Mouse (Mus musculus) neural tube, embryonic 11.5 days (tissue): Measurements from ENCODE around the gene Trove2. TPM values are rescaled to one million over a fixed set of nuclear protein-coding genes. Genes with fewer than 3 reads are reported as not detected.

Experiments used
- ATAC-seq: fragments of 200-750 bp; cut with Nextera tagmentation; 2 replicates; pipeline ENCODE4 v1.8.0; 2017; ENCODE audit warnings: moderate number of reproducible peaks, mild to moderate bottlenecking, moderate TSS enrichment, moderate library complexity; ENCODE audit not compliant: insufficient read depth, low FRiP score, low TSS enrichment
- DNase-seq: peaks from one replicate; pipeline ENCODE4 v3.0.0-alpha.2; 2015; ENCODE audit warnings: low spot score
- H3K27ac ChIP-seq: fragments of 300-500 bp; sonication (generic); 2 replicates; pipeline ENCODE4 v1.5.1; 2014; ENCODE audit warnings: low read depth, mild to moderate bottlenecking, low read length
- H3K27me3 ChIP-seq: fragments of 300-500 bp; sonication (generic); 2 replicates; pipeline ENCODE4 v1.6.1; 2014; ENCODE audit warnings: mild to moderate bottlenecking, low read length, mixed read lengths; ENCODE audit not compliant: control insufficient read depth, insufficient read depth
- H3K36me3 ChIP-seq: fragments of 300-500 bp; sonication (generic); 2 replicates; pipeline ENCODE4 v1.6.1; 2014; ENCODE audit warnings: mild to moderate bottlenecking, low read length, moderate library complexity, mixed read lengths; ENCODE audit not compliant: control insufficient read depth, insufficient read depth
- H3K4me1 ChIP-seq: fragments of 300-500 bp; sonication (generic); 2 replicates; pipeline ENCODE4 v1.6.1; 2014; ENCODE audit warnings: low read length, mixed read lengths; ENCODE audit not compliant: control insufficient read depth, insufficient read depth
- H3K4me2 ChIP-seq: fragments of 300-500 bp; sonication (generic); 2 replicates; pipeline ENCODE4 v1.6.1; 2014; ENCODE audit warnings: low read depth, mild to moderate bottlenecking, moderate library complexity
- H3K4me3 ChIP-seq: fragments of 300-500 bp; sonication (generic); 2 replicates; pipeline ENCODE4 v1.5.1; 2014; ENCODE audit warnings: low read depth, low read length
- H3K9ac ChIP-seq: fragments of 300-500 bp; sonication (generic); 2 replicates; pipeline ENCODE4 v1.6.1; 2014; ENCODE audit warnings: mild to moderate bottlenecking, low read length
- H3K9me3 ChIP-seq: fragments of 300-500 bp; sonication (generic); 2 replicates; pipeline ENCODE4 v1.6.1; 2016; ENCODE audit warnings: low read length; ENCODE audit not compliant: control insufficient read depth
- WGBS: fragments of 180-500 bp; shearing (Covaris S2); extraction: QIAGEN DNeasy Blood & Tissue Kit; methylation state at CpG from one replicate; pipeline ENCODE4 v1.1.7; 2014; 5-methylcytosine and 5-hydroxymethylcytosine counted together
- polyA plus RNA-seq: library from polyadenylated mRNA; unstranded; fragments of >200 nt; fragmentation: Nextera tagmentation; extraction: Ambion mirVana; gene quantifications from 2 replicates; pipeline ENCODE4 v1.2.1, GENCODE M21; 2014

The Trove2 gene
- polyA plus RNA-seq, 1 experiment from 2014 or later: 37.6 TPM

DNA sequence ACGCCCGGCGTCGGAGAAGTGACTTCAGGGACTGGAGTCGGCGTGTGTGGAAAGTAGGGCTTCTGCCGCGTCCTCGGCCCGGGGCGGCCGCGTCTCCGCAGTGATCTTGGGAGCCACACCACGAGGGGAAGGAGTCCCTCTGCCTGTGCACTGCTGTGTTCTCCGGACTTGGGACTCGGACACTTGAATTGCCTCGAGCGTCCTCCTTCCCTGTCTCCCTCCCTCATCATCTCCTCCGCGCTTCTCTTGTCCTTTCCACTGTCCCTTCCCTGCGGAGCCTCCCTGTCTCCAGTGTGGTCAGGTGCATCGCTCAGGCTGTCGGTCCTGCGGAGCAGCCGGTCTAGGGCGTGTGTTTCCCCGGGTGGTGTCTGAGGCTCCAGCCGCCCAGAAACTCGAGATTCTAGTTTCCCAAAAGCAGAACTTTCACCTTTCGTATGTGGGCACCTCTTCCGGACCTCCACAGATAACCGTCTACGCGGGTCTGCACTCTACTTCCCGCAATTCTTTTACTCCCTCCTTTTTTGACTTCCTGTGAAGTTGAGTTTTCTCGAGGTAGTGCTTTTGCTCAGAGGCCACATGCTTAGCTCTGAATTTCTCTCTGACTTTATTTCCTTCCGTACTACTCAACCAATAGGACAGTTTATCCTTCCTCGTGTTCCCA lies 820 bp upstream of the Trove2 start:
- Histone ChIP-seq H3K36me3 (no peaks in the 10 kb centered on the region), H3K4me2 (peak overlapping the region; percentile 90), H3K4me1 (peaks cover 5% of the 10 kb centered on the region; the same call in 1 of the 2 replicates), H3K9me3 (no peaks in the 10 kb centered on the region), H3K27me3 (no peaks in the 10 kb centered on the region), H3K27ac (peak overlapping the region; percentile 67), H3K9ac (peak overlapping the region; percentile 83), H3K4me3 (peak overlapping the region; percentile 86)
- under 1% methylated on average over 39 of the region's 39 CpGs for WGBS
- ATAC-seq (peak; percentile 49), DNase-seq (no peak)

DNA sequence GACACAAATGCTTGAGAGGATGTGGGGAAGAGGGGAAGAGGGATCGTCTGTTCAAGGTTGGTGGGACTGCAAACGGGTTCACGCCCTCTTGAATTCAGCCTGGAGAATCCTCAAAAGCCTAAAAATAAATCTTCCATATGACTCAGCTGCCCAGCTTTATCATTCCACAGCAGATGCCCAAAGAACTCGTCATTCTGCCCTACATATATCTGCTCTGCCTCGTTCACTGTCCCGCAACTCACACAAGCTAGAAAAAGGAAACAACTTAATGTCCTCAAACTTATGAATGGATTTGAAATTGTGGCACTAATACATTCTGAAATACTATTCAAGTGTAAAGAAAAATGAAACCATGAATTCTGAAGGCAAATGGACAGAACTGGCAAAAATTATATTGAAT lies 3.0 kb downstream of the Trove2 start:
- H3K36me3 ChIP-seq: no peaks in the 10 kb centered on the region
- H3K4me2 ChIP-seq: no peak overlapping the region
- H3K27ac ChIP-seq: no peak overlapping the region
- H3K9me3 ChIP-seq: no peaks in the 10 kb centered on the region
- ATAC-seq (no peak), DNase-seq (no peak)
- H3K27me3 ChIP-seq: no peaks in the 10 kb centered on the region
- H3K9ac ChIP-seq: no peak overlapping the region
- H3K4me1 ChIP-seq: peaks cover 5% of the 10 kb centered on the region; the same call in 1 of the 2 replicates
- H3K4me3 ChIP-seq: no peak overlapping the region
- 79% methylated on average over 6 of the region's 6 CpGs for WGBS

GRCm38 (mm10) chr1:143773082-143773481 lies 3.8 kb downstream of the Trove2 start:
- Histone ChIP-seq H3K27ac (no peak overlapping the region), H3K27me3 (no peaks in the 10 kb centered on the region), H3K4me3 (no peak overlapping the region), H3K36me3 (no peaks in the 10 kb centered on the region), H3K9ac (no peak overlapping the region), H3K4me1 (no peaks in the 10 kb centered on the region), H3K4me2 (no peak overlapping the region), H3K9me3 (no peaks in the 10 kb centered on the region)
- WGBS: 85% methylated on average over 7 of the region's 7 CpGs
- ATAC-seq (no peak), DNase-seq (no peak)

GRCm38 (mm10) chr1:143770444-143771109 lies 6.3 kb downstream of the Trove2 start:
- Histone ChIP-seq H3K4me2 (no peak overlapping the region), H3K27me3 (no peaks in the 10 kb centered on the region), H3K9ac (no peak overlapping the region), H3K27ac (no peak overlapping the region), H3K36me3 (no peaks in the 10 kb centered on the region), H3K4me3 (no peak overlapping the region), H3K4me1 (no peaks in the 10 kb centered on the region), H3K9me3 (no peaks in the 10 kb centered on the region)
- ATAC-seq (no peak), DNase-seq (no peak)
- WGBS: 72% methylated on average over 20 of the region's 20 CpGs

DNA sequence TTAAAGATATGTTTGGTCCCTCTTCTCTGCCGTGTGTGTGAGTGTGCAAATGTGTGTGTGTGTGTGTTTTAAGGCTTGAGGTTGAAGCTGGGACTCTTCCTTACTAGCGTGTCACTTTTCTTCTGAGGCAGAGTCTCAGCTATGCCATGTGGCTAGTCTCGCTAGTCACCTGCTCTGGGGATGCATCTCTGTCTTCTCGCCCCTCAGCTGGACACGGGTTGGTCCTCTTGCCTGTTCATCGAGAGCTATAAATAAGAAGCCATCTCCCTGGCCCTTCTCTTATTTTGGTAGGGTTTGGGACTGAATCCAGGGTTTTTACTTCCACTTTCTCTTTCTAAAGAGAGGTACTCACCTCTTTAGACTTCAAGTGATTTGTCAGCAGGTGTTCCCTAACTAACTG lies 10.6 kb downstream of the Trove2 start:
- no peaks in the 10 kb centered on the region for H3K9me3 ChIP-seq
- H3K9ac ChIP-seq: no peak overlapping the region
- no peaks in the 10 kb centered on the region for H3K27me3 ChIP-seq
- H3K4me1 ChIP-seq: no peaks in the 10 kb centered on the region
- H3K36me3 ChIP-seq: 0 out of 2 replicates have a peak, but pooled peaks cover 2% of the 10 kb centered on the region
- no peak for ATAC-seq
- DNase-seq: no peak
- 87% methylated on average over 6 of the region's 6 CpGs for WGBS
- H3K4me3 ChIP-seq: no peak overlapping the region
- no peak overlapping the region for H3K4me2 ChIP-seq
- no peak overlapping the region for H3K27ac ChIP-seq

DNA sequence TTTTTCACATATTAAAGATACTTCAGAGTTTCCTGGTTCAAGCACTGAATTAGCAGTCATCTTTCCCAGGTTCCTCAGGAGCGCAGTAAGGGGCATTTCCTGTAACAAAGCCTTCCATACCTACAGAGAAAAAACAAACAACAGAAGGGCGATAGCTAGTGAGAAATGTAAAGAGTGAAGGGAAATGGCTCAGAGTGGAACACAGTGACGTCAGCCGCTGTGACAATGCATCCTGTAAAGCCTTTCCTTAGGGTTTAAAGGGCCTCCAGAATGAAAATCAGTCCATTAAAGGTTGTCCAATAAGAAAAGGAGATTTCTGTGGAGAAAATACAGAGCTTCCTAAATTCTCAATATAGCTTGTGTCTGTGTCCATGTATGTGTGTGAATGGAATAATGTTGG lies 11.1 kb downstream of the Trove2 start:
- WGBS: 89% methylated on average over 4 of the region's 4 CpGs
- H3K36me3 ChIP-seq: peaks cover 2% of the 10 kb centered on the region; the same call in 1 of the 2 replicates

GRCm38 (mm10) chr1:143764443-143764842 lies 12.4 kb downstream of the Trove2 start:
- 93% methylated on average over 1 of the region's 1 CpGs for WGBS
- H3K9me3 ChIP-seq: no peaks in the 10 kb centered on the region

More for the DNA sequence above, 11.1 kb downstream of the Trove2 start:
- no peaks in the 10 kb centered on the region for H3K27me3 ChIP-seq
- ATAC-seq: no peak
- H3K4me2 ChIP-seq: no peak overlapping the region
- no peak overlapping the region for H3K9ac ChIP-seq
- no peaks in the 10 kb centered on the region for H3K9me3 ChIP-seq
- DNase-seq: no peak
- no peak overlapping the region for H3K4me3 ChIP-seq
- H3K4me1 ChIP-seq: no peaks in the 10 kb centered on the region
- H3K27ac ChIP-seq: no peak overlapping the region

GRCm38 (mm10) chr1:143762159-143762558 lies 14.7 kb downstream of the Trove2 start:
- peaks cover 2% of the 10 kb centered on the region; the same call in 1 of the 2 replicates for H3K36me3 ChIP-seq
- no peak for ATAC-seq
- H3K4me2 ChIP-seq: no peak overlapping the region
- no peaks in the 10 kb centered on the region for H3K4me1 ChIP-seq
- H3K9ac ChIP-seq: no peak overlapping the region
- no peaks in the 10 kb centered on the region for H3K27me3 ChIP-seq
- no peak overlapping the region for H3K4me3 ChIP-seq
- H3K27ac ChIP-seq: no peak overlapping the region
- no peak for DNase-seq
- 96% methylated on average over 8 of the region's 8 CpGs for WGBS
- H3K9me3 ChIP-seq: no peaks in the 10 kb centered on the region

More at GRCm38 (mm10) chr1:143764443-143764842, 12.4 kb downstream of the Trove2 start:
- Histone ChIP-seq H3K9ac (no peak overlapping the region), H3K27ac (no peak overlapping the region), H3K36me3 (peaks cover 2% of the 10 kb centered on the region; the same call in 1 of the 2 replicates), H3K4me1 (no peaks in the 10 kb centered on the region), H3K4me3 (no peak overlapping the region), H3K4me2 (no peak overlapping the region), H3K27me3 (no peaks in the 10 kb centered on the region)
- ATAC-seq (no peak), DNase-seq (no peak)

DNA sequence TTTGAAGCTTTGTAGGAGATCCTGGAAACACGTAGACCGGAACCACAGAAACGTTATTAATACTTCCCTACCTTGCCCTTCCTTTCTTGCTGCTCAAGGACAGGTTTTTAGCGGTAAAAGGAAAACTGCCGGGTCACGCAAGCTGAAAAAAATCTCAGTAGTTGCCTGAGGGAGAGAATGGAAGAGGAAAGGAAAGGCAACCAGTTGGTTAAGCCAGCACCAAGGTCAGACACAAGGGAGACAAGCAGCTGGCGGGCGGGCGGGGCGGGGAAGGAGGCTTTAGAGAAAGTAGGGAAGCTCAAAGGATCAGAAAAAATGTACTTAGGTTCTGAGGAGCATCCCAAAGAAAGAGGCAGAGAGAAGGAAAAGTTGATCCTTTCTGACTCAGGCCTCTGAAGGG lies 31.0 kb downstream of the Trove2 start:
- Histone ChIP-seq H3K27ac (no peak overlapping the region), H3K27me3 (no peaks in the 10 kb centered on the region), H3K9ac (no peak overlapping the region), H3K36me3 (no peaks in the 10 kb centered on the region; the same call in 1 of the 2 replicates), H3K4me2 (no peak overlapping the region), H3K9me3 (no peaks in the 10 kb centered on the region), H3K4me3 (no peak overlapping the region), H3K4me1 (no peaks in the 10 kb centered on the region)
- ATAC-seq (no peak), DNase-seq (no peak)
- 90% methylated on average over 10 of the region's 10 CpGs for WGBS
